Mouse (Mus musculus): Measurements from ENCODE around the gene Kazn. TPM values are rescaled to one million over a fixed set of nuclear protein-coding genes. Genes with fewer than 3 reads are reported as not detected.
A peak's percentile ranks its signal among the peaks of the same experiment; 100 is the strongest.

The Kazn gene
- polyA plus RNA-seq, 1 experiment from 2014 or later, result 14.0 TPM

- H3K36me3 ChIP-seq, result no peaks in the 10 kb centered on the region
- peaks cover 31% of the 10 kb centered on the region for H3K4me1 ChIP-seq (replicated peaks)
- no peak overlapping the region for H3K4me2 ChIP-seq (replicated peaks)
- no peaks in the 10 kb centered on the region for H3K9me3 ChIP-seq
- 0 out of 2 replicates have a peak overlapping the region, but pooled peaks have one; percentile 5 for H3K9ac ChIP-seq
- no peak overlapping the region for H3K4me3 ChIP-seq (replicated peaks)
- 36% methylated on average over 9 of the region's 9 CpGs for WGBS
- peak overlapping the region; percentile 66 for H3K27ac ChIP-seq
- ATAC-seq, result no peak; the same call in 1 of the 2 replicates
- no peaks in the 10 kb centered on the region for H3K27me3 ChIP-seq (replicated peaks)
Measured at GRCm38 (mm10) chr4:142053661-142054448, 185.3 kb downstream of the Kazn start.

DNA sequence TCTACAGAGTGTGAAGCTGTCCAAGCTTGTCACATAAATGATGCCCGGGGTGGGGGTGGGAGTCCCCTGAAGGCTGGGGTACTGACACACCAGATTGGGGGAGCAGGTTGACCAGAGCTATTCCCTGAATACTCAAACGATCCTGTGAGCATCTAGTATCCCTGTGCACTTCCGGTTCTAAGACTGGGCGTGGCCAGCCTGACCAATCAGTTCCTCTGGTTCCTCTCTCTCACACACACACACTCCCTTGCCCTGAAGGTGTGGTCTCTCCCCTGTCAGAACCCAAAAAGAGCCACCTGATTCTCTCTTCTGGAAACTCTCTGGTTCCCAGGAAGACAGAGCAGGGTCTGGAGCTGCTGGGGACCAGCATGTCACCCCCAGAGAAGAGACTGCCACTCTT is 185.9 kb downstream of the Kazn start:
- ATAC-seq, result peak; percentile 35
- Histone ChIP-seq H3K4me2 (replicated peaks) (no peak overlapping the region; the same call in 1 of the 2 replicates), H3K4me3 (replicated peaks) (no peak overlapping the region), H3K36me3 (no peaks in the 10 kb centered on the region), H3K9ac (no peak overlapping the region), H3K9me3 (no peaks in the 10 kb centered on the region), H3K4me1 (replicated peaks) (peaks cover 31% of the 10 kb centered on the region), H3K27ac (peak overlapping the region; percentile 66), H3K27me3 (replicated peaks) (no peaks in the 10 kb centered on the region)
- WGBS, result 50% methylated on average over 4 of the region's 4 CpGs

DNA sequence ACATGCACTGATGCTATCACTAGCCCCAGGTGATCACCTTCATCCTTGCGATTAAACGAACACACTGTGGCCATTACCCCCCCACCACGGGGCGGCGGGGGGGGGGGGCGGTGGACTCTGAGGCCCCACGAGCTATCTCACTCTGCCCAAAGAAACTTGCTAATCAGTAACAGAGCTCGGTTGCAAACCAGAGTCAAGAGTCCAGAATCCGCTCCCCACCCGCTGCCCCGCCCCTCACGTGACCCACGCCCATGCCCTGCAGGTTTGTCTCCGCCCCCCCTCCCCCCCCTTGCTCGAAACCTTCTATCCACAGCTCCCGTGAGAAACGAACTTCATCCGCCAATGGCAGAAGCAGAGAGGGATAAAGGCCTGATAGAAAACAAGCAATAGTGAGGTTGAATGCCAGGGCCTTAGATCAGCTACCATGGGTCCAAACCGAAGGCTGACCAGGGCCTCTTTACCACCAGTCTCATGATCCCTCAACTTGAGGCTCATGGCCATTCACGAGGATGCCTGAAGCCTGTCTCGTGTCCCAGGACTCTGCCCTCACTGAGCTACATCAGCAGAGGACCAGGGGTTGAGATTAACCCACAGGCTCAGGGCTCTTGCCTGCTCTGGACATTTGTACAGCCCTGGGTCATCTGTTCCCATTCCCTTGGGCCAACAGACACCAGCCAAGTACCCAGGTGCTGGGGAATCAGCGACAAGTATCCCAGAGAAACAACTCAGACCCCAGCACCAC is 186.6 kb downstream of the Kazn start:
- H3K9me3 ChIP-seq, result no peaks in the 10 kb centered on the region
- peak overlapping the region; percentile 38 for H3K4me2 ChIP-seq (replicated peaks)
- no peaks in the 10 kb centered on the region for H3K36me3 ChIP-seq
- H3K9ac ChIP-seq, result no peak overlapping the region
- peak overlapping the region; percentile 66 for H3K27ac ChIP-seq
- H3K4me3 ChIP-seq (replicated peaks), result no peak overlapping the region
- peaks cover 34% of the 10 kb centered on the region for H3K4me1 ChIP-seq (replicated peaks)
- WGBS, result 36% methylated on average over 22 of the region's 22 CpGs
- peak; percentile 83 for ATAC-seq
- H3K27me3 ChIP-seq (replicated peaks), result no peaks in the 10 kb centered on the region

Other genes starting within 250 kb of the Kazn start
- gene Fhad1, start 224.3 kb downstream of the Kazn start, polyA plus RNA-seq (2015; fragmentation: Nextera tagmentation; extraction: Ambion mirVana), result 1.4 and 2.3 TPM in 2 replicates
- 103 and 109 TPM in 2 replicates for gene Tmem51, start 155.1 kb downstream of the Kazn start, polyA plus RNA-seq (2015; fragmentation: Nextera tagmentation; extraction: Ambion mirVana)

Data from intestine, embryonic 15.5 days (tissue).